Mouse (Mus musculus): ENCODE results near the gene Dhx35.

DNA sequence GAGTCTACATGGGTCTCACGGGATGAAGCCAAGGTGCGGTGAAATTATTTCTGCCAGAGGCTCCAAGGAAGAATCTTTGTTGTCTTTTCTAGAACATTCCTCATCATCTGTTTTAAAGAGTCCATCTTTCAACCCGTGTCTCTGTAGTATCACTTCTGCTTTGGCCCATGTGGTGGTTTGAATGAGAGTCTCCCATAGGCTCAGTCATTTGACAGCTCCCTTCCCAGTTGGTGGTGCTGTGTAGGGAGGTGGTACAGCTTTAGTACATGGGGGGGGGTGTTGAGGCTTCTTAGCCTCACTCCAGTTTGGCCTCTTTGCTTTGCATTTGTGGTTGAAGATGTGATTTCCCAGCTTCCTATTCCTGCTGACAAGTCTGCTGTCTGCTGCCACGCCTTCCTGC lies 96.7 kb downstream of the Dhx35 start:
- no peak for TF ChIP-seq MAFK (IDR thresholded peaks at IDR 0.05; ENCODE audit: insufficient read depth, low read depth, low read length)
- TF ChIP-seq CHD2 (IDR thresholded peaks at IDR 0.05; ENCODE audit: low read depth, low read length), result no peak
- no peak for TF ChIP-seq ZNF384 (IDR thresholded peaks at IDR 0.05; ENCODE audit: low read depth, low read length)
- TF ChIP-seq HCFC1 (IDR thresholded peaks at IDR 0.05; ENCODE audit: borderline replicate concordance, insufficient read depth, low read length), result no peak
